Comparison of ENCODE assay signal across 19 mouse cellular contexts in the genomic region with DNA sequence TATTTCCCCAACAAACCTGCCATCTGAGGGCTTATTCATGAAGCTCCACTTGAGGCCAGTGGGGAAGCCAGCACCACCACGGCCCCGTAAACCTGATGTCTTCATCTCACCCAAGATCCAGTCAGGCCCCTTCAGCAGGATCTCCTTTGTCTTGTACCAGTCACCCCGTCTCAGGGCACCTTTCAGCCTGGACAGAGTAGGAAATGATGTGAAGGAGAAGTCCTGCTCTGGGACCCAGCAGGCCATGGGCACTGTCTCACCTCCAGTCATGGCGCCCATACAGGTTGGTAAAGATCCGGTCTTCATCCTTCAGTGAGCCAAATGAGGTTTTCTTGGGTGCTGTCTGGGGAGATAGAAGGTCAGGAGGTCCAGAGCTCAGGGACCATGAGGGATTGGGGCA. TPM values are rescaled to one million over a fixed set of nuclear protein-coding genes. Genes with fewer than 3 reads are reported as not detected.
A peak's percentile ranks its signal among the peaks of the same experiment; 100 is the strongest.
DNase-seq lines count a peak whose midpoint lies in the region; ATAC-seq and TF ChIP-seq lines count a peak whose summit lies in the region.
"Had no signal": no experiment of that assay in that cellular context is flagged by ENCODE, and none has a peak within 500 bp of the region (broad histone marks: within the 10 kb centered on the region; RNA-seq: fewer than 3 reads in every experiment).

No protein-coding gene starts in this region.

- no peak for DNase-seq in forebrain, embryonic 10.5 days (ENCODE audit: extremely low spot score, low spot score)
- no peak for DNase-seq in forebrain, postnatal 0 days
- no peak for DNase-seq in hindbrain, embryonic 14.5 days (ENCODE audit: low spot score)
- no peak for DNase-seq in thymus, postnatal 36 days
- DNase-seq in layer of hippocampus, adult 11-12 months (ENCODE audit: low spot score) = no peak
- DNase-seq: adrenal gland, adult 2 months; B cell, adult 2 months; cerebellum, postnatal 36 days; gastrocnemius, postnatal 14 days; heart, postnatal 14 days; kidney, adult 2 months; lung, adult 18-20 months had no signal

- no peak overlapping the region for H3K4me2 ChIP-seq in forebrain, postnatal 0 days (ENCODE audit: low read depth)
- H3K4me2 ChIP-seq in hindbrain, embryonic 12.5 days (replicated peaks) = peak overlapping the region; percentile 70; the same call in 1 of the 2 replicates
- no peak overlapping the region; the same call in 1 of the 2 replicates for H3K4me2 ChIP-seq in hindbrain, embryonic 14.5 days (replicated peaks)
- peak overlapping the region; percentile 81; the same call in 1 of the 2 replicates for H3K4me2 ChIP-seq in limb, embryonic 13.5 days (replicated peaks)

- peak overlapping the region; percentile 93; the same call in 1 of the 2 replicates for H3K4me3 ChIP-seq in forebrain, embryonic 10.5 days
- no peak overlapping the region for H3K4me3 ChIP-seq in forebrain, postnatal 0 days (ENCODE audit: low read depth, low read length)
- H3K4me3 ChIP-seq in hindbrain, embryonic 12.5 days = no peak overlapping the region
- H3K4me3 ChIP-seq in hindbrain, embryonic 14.5 days (replicated peaks; ENCODE audit: low read length) = no peak overlapping the region
- peak overlapping the region; percentile 98 for H3K4me3 ChIP-seq in E14TG2a.4 (replicated peaks; ENCODE audit: low read length)
- peak overlapping the region; percentile 7; the same call in 1 of the 2 replicates for H3K4me3 ChIP-seq in limb, embryonic 13.5 days

- no peak overlapping the region for H3K9ac ChIP-seq in forebrain, postnatal 0 days
- no peak overlapping the region for H3K9ac ChIP-seq in hindbrain, embryonic 12.5 days
- H3K9ac ChIP-seq in hindbrain, embryonic 14.5 days = no peak overlapping the region
- H3K9ac ChIP-seq in limb, embryonic 13.5 days = no peak overlapping the region

- H3K27ac ChIP-seq in forebrain, embryonic 10.5 days = no peak overlapping the region
- no peak overlapping the region for H3K27ac ChIP-seq in forebrain, postnatal 0 days (ENCODE audit: low read depth, low read length)
- H3K27ac ChIP-seq in hindbrain, embryonic 12.5 days = no peak overlapping the region
- H3K27ac ChIP-seq in hindbrain, embryonic 14.5 days = no peak overlapping the region
- no peak overlapping the region for H3K27ac ChIP-seq in limb, embryonic 13.5 days

- peaks cover 31% of the 10 kb centered on the region for H3K4me1 ChIP-seq in forebrain, embryonic 10.5 days
- H3K4me1 ChIP-seq in forebrain, postnatal 0 days (ENCODE audit: insufficient read depth) = peaks cover 6% of the 10 kb centered on the region
- peaks cover 7% of the 10 kb centered on the region for H3K4me1 ChIP-seq in hindbrain, embryonic 12.5 days
- H3K4me1 ChIP-seq in hindbrain, embryonic 14.5 days (replicated peaks; ENCODE audit: control insufficient read depth, insufficient read depth, low read length) = peaks cover 5% of the 10 kb centered on the region; the same call in 1 of the 2 replicates
- H3K4me1 ChIP-seq in E14TG2a.4 (replicated peaks; ENCODE audit: low read depth, low read length) = peaks cover 48% of the 10 kb centered on the region
- peaks cover 6% of the 10 kb centered on the region for H3K4me1 ChIP-seq in limb, embryonic 13.5 days

- WGBS in forebrain, embryonic 10.5 days = 94% methylated on average over 5 of the region's 5 CpGs
- WGBS in forebrain, postnatal 0 days = 92% methylated on average over 5 of the region's 5 CpGs
- 97% methylated on average over 5 of the region's 5 CpGs for WGBS in hindbrain, embryonic 12.5 days
- 94% methylated on average over 5 of the region's 5 CpGs for WGBS in hindbrain, embryonic 14.5 days
- WGBS in limb, embryonic 13.5 days = 92% methylated on average over 5 of the region's 5 CpGs

- H3K27me3 ChIP-seq in forebrain, embryonic 10.5 days (ENCODE audit: poor library complexity, severe bottlenecking) = no peaks in the 10 kb centered on the region
- no peaks in the 10 kb centered on the region for H3K27me3 ChIP-seq in forebrain, postnatal 0 days (ENCODE audit: insufficient read depth, low read length)
- no peaks in the 10 kb centered on the region for H3K27me3 ChIP-seq in hindbrain, embryonic 12.5 days
- no peaks in the 10 kb centered on the region for H3K27me3 ChIP-seq in hindbrain, embryonic 14.5 days (ENCODE audit: control insufficient read depth, insufficient read depth, low read length)
- H3K27me3 ChIP-seq in E14TG2a.4 (ENCODE audit: insufficient read depth, low read length) = no peaks in the 10 kb centered on the region
- H3K27me3 ChIP-seq in limb, embryonic 13.5 days = no peaks in the 10 kb centered on the region

- H3K36me3 ChIP-seq in forebrain, embryonic 10.5 days (replicated peaks) = peaks cover 46% of the 10 kb centered on the region
- H3K36me3 ChIP-seq in forebrain, postnatal 0 days (ENCODE audit: insufficient read depth) = peaks cover 34% of the 10 kb centered on the region
- peaks cover 42% of the 10 kb centered on the region for H3K36me3 ChIP-seq in hindbrain, embryonic 12.5 days
- H3K36me3 ChIP-seq in hindbrain, embryonic 14.5 days (replicated peaks; ENCODE audit: control insufficient read depth, insufficient read depth) = peaks cover 45% of the 10 kb centered on the region
- H3K36me3 ChIP-seq in E14TG2a.4 (ENCODE audit: insufficient read depth, low read length) = peaks cover 54% of the 10 kb centered on the region
- peaks cover 50% of the 10 kb centered on the region for H3K36me3 ChIP-seq in limb, embryonic 13.5 days

- H3K9me3 ChIP-seq in forebrain, embryonic 10.5 days = no peaks in the 10 kb centered on the region
- H3K9me3 ChIP-seq in forebrain, postnatal 0 days (ENCODE audit: low read length) = no peaks in the 10 kb centered on the region
- H3K9me3 ChIP-seq in hindbrain, embryonic 12.5 days (replicated peaks) = no peaks in the 10 kb centered on the region
- no peaks in the 10 kb centered on the region for H3K9me3 ChIP-seq in hindbrain, embryonic 14.5 days (ENCODE audit: control insufficient read depth, low read length)
- no peaks in the 10 kb centered on the region for H3K9me3 ChIP-seq in E14TG2a.4 (ENCODE audit: low read length)
- H3K9me3 ChIP-seq in limb, embryonic 13.5 days = no peaks in the 10 kb centered on the region

- TF ChIP-seq CTCF in forebrain, postnatal 0 days (IDR thresholded peaks at IDR 0.05; ENCODE audit: low read depth) = no peak
- TF ChIP-seq CTCF in E14TG2a.4 (conservative IDR thresholded peaks at IDR 0.05; ENCODE audit: low read length) = no peak

- no peak for ATAC-seq in forebrain, postnatal 0 days
- no peak for ATAC-seq in hindbrain, embryonic 12.5 days (ENCODE audit: low FRiP score)
- ATAC-seq in hindbrain, embryonic 14.5 days (ENCODE audit: low FRiP score) = no peak
- no peak for ATAC-seq in limb, embryonic 13.5 days (ENCODE audit: low FRiP score, low read depth)
- ATAC-seq: forebrain, embryonic 16.5 days had no signal

RNA-seq across cellular contexts. Expression of a gene that starts 1.5 kb away (rescaled TPM):
- 208 and 210 TPM in 2 replicates for polyA plus RNA-seq in forebrain, embryonic 10.5 days (2016; fragmentation: Nextera tagmentation; extraction: Ambion mirVana)
- 250 and 281 TPM in 2 replicates for total RNA-seq in forebrain, postnatal 0 days (2014; rRNA removed)
- polyA plus RNA-seq in forebrain, postnatal 0 days (2015; fragmentation: Nextera tagmentation; extraction: Ambion mirVana) = 268 TPM in 2 replicates
- polyA plus RNA-seq in hindbrain, embryonic 12.5 days (2016; fragmentation: Nextera tagmentation; extraction: Ambion mirVana) = 187 and 188 TPM in 2 replicates
- polyA plus RNA-seq in hindbrain, embryonic 14.5 days (2014; fragmentation: Nextera tagmentation; extraction: Ambion mirVana) = 242 and 259 TPM in 2 replicates
- 188 and 199 TPM in 2 replicates for polyA plus RNA-seq in limb, embryonic 13.5 days (2015; fragmentation: Nextera tagmentation; extraction: Ambion mirVana)

RNA-seq across cellular contexts. Expression of a gene that starts 8.0 kb away (rescaled TPM):
- polyA plus RNA-seq in forebrain, embryonic 10.5 days (2016; fragmentation: Nextera tagmentation; extraction: Ambion mirVana) = 3.6 and 4.0 TPM in 2 replicates
- 16.0 and 17.8 TPM in 2 replicates for total RNA-seq in forebrain, postnatal 0 days (2014; rRNA removed)
- 5.7 and 6.3 TPM in 2 replicates for polyA plus RNA-seq in forebrain, postnatal 0 days (2015; fragmentation: Nextera tagmentation; extraction: Ambion mirVana)
- 4.4 and 5.8 TPM in 2 replicates for polyA plus RNA-seq in hindbrain, embryonic 12.5 days (2016; fragmentation: Nextera tagmentation; extraction: Ambion mirVana)
- 4.1 and 5.0 TPM in 2 replicates for polyA plus RNA-seq in hindbrain, embryonic 14.5 days (2014; fragmentation: Nextera tagmentation; extraction: Ambion mirVana)
- 4.6 and 5.5 TPM in 2 replicates for polyA plus RNA-seq in limb, embryonic 13.5 days (2015; fragmentation: Nextera tagmentation; extraction: Ambion mirVana)

RNA-seq across cellular contexts. Expression of a gene that starts 10.7 kb away (rescaled TPM):
- 2.8 and 3.5 TPM in 2 replicates for polyA plus RNA-seq in forebrain, embryonic 10.5 days (2016; fragmentation: Nextera tagmentation; extraction: Ambion mirVana)
- total RNA-seq in forebrain, postnatal 0 days (2014; rRNA removed) = 7.8 and 8.5 TPM in 2 replicates
- 2.1 and 2.6 TPM in 2 replicates for polyA plus RNA-seq in forebrain, postnatal 0 days (2015; fragmentation: Nextera tagmentation; extraction: Ambion mirVana)
- 3.2 and 4.2 TPM in 2 replicates for polyA plus RNA-seq in hindbrain, embryonic 12.5 days (2016; fragmentation: Nextera tagmentation; extraction: Ambion mirVana)
- 2.7 and 3.4 TPM in 2 replicates for polyA plus RNA-seq in hindbrain, embryonic 14.5 days (2014; fragmentation: Nextera tagmentation; extraction: Ambion mirVana)
- polyA plus RNA-seq in limb, embryonic 13.5 days (2015; fragmentation: Nextera tagmentation; extraction: Ambion mirVana) = 4.5 and 4.7 TPM in 2 replicates

RNA-seq across cellular contexts. Expression of a gene that starts 10.7 kb away (rescaled TPM):
- 24.8 and 30.4 TPM in 2 replicates for polyA plus RNA-seq in forebrain, embryonic 10.5 days (2016; fragmentation: Nextera tagmentation; extraction: Ambion mirVana)
- total RNA-seq in forebrain, postnatal 0 days (2014; rRNA removed) = 26.7 and 30.8 TPM in 2 replicates
- polyA plus RNA-seq in forebrain, postnatal 0 days (2015; fragmentation: Nextera tagmentation; extraction: Ambion mirVana) = 36.3 and 40.4 TPM in 2 replicates
- polyA plus RNA-seq in hindbrain, embryonic 12.5 days (2016; fragmentation: Nextera tagmentation; extraction: Ambion mirVana) = 18.7 and 18.9 TPM in 2 replicates
- 23.5 TPM in 2 replicates for polyA plus RNA-seq in hindbrain, embryonic 14.5 days (2014; fragmentation: Nextera tagmentation; extraction: Ambion mirVana)
- 32.9 and 34.2 TPM in 2 replicates for polyA plus RNA-seq in limb, embryonic 13.5 days (2015; fragmentation: Nextera tagmentation; extraction: Ambion mirVana)

RNA-seq across cellular contexts. Expression of a gene that starts 18.5 kb away (rescaled TPM):
- not detected in 2 replicates for polyA plus RNA-seq in forebrain, embryonic 10.5 days (2016; fragmentation: Nextera tagmentation; extraction: Ambion mirVana)
- not detected in 2 replicates for total RNA-seq in forebrain, postnatal 0 days (2014; rRNA removed)
- polyA plus RNA-seq in forebrain, postnatal 0 days (2015; fragmentation: Nextera tagmentation; extraction: Ambion mirVana) = not detected in 2 replicates
- 0.35 and 0.47 TPM in 2 replicates for polyA plus RNA-seq in hindbrain, embryonic 12.5 days (2016; fragmentation: Nextera tagmentation; extraction: Ambion mirVana)
- 0.46 TPM in 2 replicates for polyA plus RNA-seq in hindbrain, embryonic 14.5 days (2014; fragmentation: Nextera tagmentation; extraction: Ambion mirVana)
- polyA plus RNA-seq in limb, embryonic 13.5 days (2015; fragmentation: Nextera tagmentation; extraction: Ambion mirVana) = not detected in 2 replicates
- total RNA-seq: adrenal gland, adult 2 months; ES-E14; gastrocnemius, postnatal 14 days; heart, postnatal 14 days; left cerebral cortex, adult 8-10 months had no signal
- polyA plus RNA-seq: adrenal gland, adult 2 months; forebrain, embryonic 16.5 days; large intestine, adult 2 months had no signal

Comparison
In these comparisons a context has a peak if more than half of its experiments do, and no peak if none do; other contexts are left out.
1. H3K4me3 ChIP-seq: peak in forebrain, embryonic 10.5 days (single experiment), E14TG2a.4 (single experiment) and limb, embryonic 13.5 days (single experiment); none in forebrain, postnatal 0 days (single experiment), hindbrain, embryonic 12.5 days (single experiment) and hindbrain, embryonic 14.5 days (single experiment).
2. H3K4me2 ChIP-seq: peak in hindbrain, embryonic 12.5 days (single experiment) and limb, embryonic 13.5 days (single experiment); none in forebrain, postnatal 0 days (single experiment) and hindbrain, embryonic 14.5 days (single experiment).